Mouse (Mus musculus): ENCODE data around the gene Atp5c1.
A peak's percentile ranks its signal among the peaks of the same experiment; 100 is the strongest.

Gene Atp5c1

DNA sequence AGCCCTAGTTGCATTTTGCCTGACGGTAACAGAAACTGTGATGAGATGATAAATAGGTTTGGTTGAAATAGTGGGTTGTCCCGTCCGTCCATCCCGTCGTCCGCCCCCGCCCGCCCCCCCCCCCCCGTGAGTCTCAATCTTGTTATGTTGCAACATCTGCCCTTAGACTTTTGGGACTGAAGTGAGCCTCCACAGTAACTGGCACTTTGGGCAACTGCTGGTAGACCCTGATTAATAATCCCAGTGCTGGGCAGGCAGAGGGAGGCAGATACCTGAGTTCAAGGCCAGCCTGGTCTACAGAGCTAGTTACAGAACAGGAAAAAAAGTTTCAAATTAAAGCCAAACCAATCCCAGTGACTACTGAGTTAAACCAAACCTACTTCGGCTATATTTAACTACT is 30.9 kb downstream of the Atp5c1 start:
- DNase-seq: no peak

DNA sequence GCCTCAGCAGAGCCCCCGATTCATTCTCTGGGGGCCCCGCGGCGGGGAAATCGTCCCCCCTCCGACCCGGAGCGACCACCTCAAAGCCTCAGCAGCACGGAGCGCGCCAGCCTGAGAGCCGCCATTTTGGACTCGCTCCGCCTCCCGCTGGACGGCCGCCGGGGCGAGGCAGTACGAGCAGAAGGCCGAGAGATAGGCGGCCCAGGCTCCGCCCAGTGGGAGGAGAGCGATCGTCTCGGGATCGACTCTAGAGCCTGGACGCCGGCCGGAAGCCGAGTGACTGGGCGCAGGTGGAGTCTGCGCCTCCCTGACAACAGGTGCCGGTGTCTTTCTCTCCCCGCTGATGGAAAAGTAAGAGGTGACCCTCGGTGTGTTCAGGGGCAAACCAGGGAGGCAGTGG is 31.8 kb downstream of the Atp5c1 start, which contains the start of gene Taf3:
Taf3 (minus strand) TSS at position 136 of the 400 bp plus-strand sequence.
- peak; percentile 94 for DNase-seq

GRCm38 (mm10) chr2:10047758-10048436 is 32.4 kb downstream of the Atp5c1 start:
- DNase-seq: peak; percentile 40

- DNase-seq: no peak
Observed at GRCm38 (mm10) chr2:10034976-10035375, 45.3 kb downstream of the Atp5c1 start.

DNA sequence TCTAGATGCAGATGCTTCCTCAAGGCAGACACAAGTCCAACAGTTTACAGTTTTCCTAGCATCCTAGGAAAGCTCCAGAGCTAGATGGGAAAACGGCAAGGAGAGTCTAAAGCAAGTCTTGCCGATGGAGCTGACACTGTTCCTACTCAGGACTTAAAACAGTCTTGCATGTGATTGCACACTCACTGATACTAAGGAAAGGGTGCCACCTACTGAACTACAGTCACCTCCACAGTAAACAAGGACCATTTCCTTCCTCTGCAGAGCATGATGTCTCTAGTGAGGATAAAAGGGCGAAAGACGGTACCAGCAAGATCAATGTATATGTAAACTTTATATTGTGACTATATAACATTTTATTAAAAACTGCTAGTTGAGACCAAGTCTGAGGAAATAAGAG is 46.6 kb downstream of the Atp5c1 start:
- DNase-seq: no peak

DNA sequence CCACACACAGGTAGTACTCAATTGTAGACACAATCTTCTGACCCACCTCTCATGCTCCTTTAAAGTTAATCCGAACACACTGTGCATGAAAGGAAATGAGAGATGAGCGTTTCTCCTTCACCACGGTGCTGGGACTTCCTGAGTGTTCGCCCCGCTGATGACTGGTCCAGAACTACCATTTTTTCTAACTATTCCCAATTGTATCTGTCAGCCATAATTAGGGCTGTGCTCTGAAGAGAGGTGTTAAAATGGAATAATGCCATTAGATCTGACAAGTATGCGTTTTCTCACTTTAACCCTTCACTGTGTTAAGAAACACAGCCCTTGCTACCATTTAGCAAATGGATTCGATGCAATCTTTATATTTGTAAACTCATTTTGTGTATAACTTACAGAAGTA is 50.6 kb downstream of the Atp5c1 start:
- DNase-seq: no peak

DNA sequence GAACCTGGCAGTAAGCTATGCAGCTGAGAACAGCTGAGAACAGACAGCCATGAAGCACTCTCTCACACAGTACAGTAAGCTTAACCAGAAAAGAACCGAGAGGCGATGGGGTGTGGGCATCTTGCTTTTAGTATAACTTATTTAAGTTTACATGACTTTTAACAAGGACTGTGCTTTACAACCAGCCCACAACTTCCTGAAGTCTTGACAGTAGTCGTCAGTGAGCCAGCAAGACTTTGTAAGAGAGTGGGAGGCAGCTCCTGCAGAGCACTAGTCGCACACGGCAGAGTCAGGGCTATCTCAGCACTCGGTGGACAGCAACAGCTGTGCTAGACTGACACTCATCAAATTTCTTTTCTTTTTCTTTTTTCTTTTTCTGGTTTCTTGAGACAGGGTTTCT is 56.0 kb downstream of the Atp5c1 start:
- no peak for DNase-seq

GRCm38 (mm10) chr2:10021296-10021695 is 59.0 kb downstream of the Atp5c1 start:
- DNase-seq: no peak

DNA sequence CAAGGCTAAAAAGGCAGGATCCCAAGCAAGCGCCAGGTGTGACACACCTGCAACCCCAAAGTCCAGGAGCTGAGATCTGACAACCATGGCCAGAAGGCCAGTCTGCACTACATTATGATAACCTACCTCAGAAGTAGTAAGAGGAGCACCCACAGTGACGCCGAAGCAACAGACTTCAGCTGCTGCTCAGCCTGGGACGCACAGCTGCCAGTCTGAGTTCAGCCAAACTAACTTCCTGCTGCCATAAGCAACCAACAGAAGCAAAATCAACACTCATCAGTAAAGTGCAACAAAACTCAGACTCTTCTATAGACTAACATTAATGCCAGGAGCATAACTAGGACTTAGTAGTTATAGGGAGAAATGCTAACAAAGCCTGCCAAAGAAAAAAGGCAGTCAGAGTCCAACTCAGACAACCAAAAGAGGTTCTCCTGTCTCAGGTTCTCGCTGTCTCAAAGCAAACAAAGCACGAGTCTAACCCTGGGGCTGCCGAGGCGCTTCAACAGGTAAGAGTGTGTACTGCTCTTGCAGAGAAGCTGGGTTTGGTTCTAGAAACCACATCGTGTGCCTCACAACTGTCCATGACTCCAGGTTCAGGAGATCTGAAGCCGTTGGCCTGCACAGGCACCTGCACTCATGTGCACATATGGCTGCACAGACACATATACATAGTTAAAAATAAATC is 65.2 kb downstream of the Atp5c1 start:
- DNase-seq: peak; percentile 57

DNA sequence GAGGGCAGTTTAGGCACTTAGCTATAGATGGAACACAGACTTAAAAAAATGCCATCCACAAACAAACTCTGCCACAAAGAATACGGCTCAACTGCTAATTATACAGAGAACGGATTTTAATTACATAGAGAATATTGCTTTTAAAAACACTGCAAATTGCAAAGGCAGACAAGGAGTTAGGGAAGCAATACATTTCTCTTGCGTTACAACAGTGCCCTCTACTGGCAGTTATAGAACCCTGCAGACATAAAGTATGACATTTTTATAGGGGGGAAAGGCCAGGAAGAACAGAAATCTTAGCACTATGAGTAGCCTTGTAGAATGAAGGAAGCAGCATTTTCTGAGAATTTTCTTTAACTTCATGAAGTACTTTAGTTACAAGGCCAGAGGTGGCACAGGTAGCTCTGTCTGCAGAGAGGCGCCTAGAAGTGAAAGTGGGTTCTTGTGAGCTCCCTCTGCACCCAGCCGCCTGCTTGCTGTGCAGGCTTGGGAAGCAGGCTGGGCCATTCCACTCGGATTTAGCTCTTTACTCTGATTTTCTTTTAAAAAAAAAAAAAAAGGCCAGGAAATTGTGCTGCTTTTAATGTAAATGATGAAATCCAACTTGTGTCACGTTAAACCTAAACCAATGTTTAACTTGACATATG is 69.9 kb downstream of the Atp5c1 start:
- DNase-seq: peak; percentile 24

- no peak for DNase-seq
Observed at GRCm38 (mm10) chr2:10009671-10010254, 70.5 kb downstream of the Atp5c1 start.

DNA sequence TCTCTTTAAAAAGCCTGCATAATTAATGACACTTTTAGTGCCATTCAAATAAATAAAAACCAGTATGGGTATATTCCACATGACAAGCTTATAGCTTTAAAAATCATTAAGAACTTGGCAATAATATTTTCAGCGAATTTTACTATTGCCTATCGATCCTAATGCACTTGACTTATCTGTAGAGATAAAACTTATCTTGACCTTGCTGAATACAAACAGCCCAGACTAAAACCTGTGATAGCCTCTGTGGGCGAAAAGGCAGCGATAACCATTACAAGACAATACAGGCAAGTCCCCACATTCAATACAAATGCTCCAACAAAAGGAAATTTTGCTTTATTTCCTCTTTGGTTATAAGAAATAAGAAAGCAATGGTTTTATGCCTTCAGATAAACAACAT is 71.7 kb downstream of the Atp5c1 start:
- no peak for DNase-seq

Data from thymus, postnatal 25 days (tissue).